Mouse (Mus musculus): ENCODE results near the gene Acbd6. TPM values are rescaled to one million over a fixed set of nuclear protein-coding genes. Genes with fewer than 3 reads are reported as not detected.

Acbd6 gene
- polyA plus RNA-seq, 1 experiment = 68.3 TPM

- Histone ChIP-seq H3K4me1 (ENCODE audit: control insufficient read depth, insufficient read depth, insufficient read length, low read length) (no peaks in the 10 kb centered on the region; the same call in 1 of the 2 replicates), H3K4me3 (ENCODE audit: insufficient read depth, low read depth, low read length) (no peak overlapping the region), H3K27ac (replicated peaks; ENCODE audit: low read depth, low read length) (no peak overlapping the region)
Measured at GRCm38 (mm10) chr1:155715366-155715765, 157.4 kb downstream of the Acbd6 start.

- Histone ChIP-seq H3K27ac (replicated peaks; ENCODE audit: low read depth, low read length) (no peak overlapping the region), H3K4me1 (ENCODE audit: control insufficient read depth, insufficient read depth, insufficient read length, low read length) (no peaks in the 10 kb centered on the region; the same call in 1 of the 2 replicates), H3K4me3 (ENCODE audit: insufficient read depth, low read depth, low read length) (no peak overlapping the region)
Measured at GRCm38 (mm10) chr1:155717301-155717700, 159.4 kb downstream of the Acbd6 start.

- no peak overlapping the region for H3K4me3 ChIP-seq (ENCODE audit: insufficient read depth, low read depth, low read length)
- H3K27ac ChIP-seq (replicated peaks; ENCODE audit: low read depth, low read length) = no peak overlapping the region
- H3K4me1 ChIP-seq (ENCODE audit: control insufficient read depth, insufficient read depth, insufficient read length, low read length) = no peaks in the 10 kb centered on the region
Measured at GRCm38 (mm10) chr1:155718851-155719250, 160.9 kb downstream of the Acbd6 start.

GRCm38 (mm10) chr1:155720006-155720405 lies 162.1 kb downstream of the Acbd6 start:
- no peak overlapping the region for H3K4me3 ChIP-seq (ENCODE audit: insufficient read depth, low read depth, low read length)
- no peak overlapping the region for H3K27ac ChIP-seq (replicated peaks; ENCODE audit: low read depth, low read length)
- no peaks in the 10 kb centered on the region for H3K4me1 ChIP-seq (ENCODE audit: control insufficient read depth, insufficient read depth, insufficient read length, low read length)

GRCm38 (mm10) chr1:155721443-155721842 lies 163.5 kb downstream of the Acbd6 start:
- no peak overlapping the region for H3K4me3 ChIP-seq (ENCODE audit: insufficient read depth, low read depth, low read length)
- no peak overlapping the region for H3K27ac ChIP-seq (replicated peaks; ENCODE audit: low read depth, low read length)

GRCm38 (mm10) chr1:155722185-155722584 lies 164.3 kb downstream of the Acbd6 start:
- no peak overlapping the region for H3K4me3 ChIP-seq (ENCODE audit: insufficient read depth, low read depth, low read length)

More at GRCm38 (mm10) chr1:155721443-155721842, 163.5 kb downstream of the Acbd6 start:
- H3K4me1 ChIP-seq (ENCODE audit: control insufficient read depth, insufficient read depth, insufficient read length, low read length) = no peaks in the 10 kb centered on the region

GRCm38 (mm10) chr1:155724301-155724700 lies 166.4 kb downstream of the Acbd6 start:
- Histone ChIP-seq H3K4me3 (ENCODE audit: insufficient read depth, low read depth, low read length) (no peak overlapping the region), H3K27ac (replicated peaks; ENCODE audit: low read depth, low read length) (no peak overlapping the region), H3K4me1 (ENCODE audit: control insufficient read depth, insufficient read depth, insufficient read length, low read length) (no peaks in the 10 kb centered on the region)

More at GRCm38 (mm10) chr1:155722185-155722584, 164.3 kb downstream of the Acbd6 start:
- H3K4me1 ChIP-seq (ENCODE audit: control insufficient read depth, insufficient read depth, insufficient read length, low read length) = no peaks in the 10 kb centered on the region
- no peak overlapping the region for H3K27ac ChIP-seq (replicated peaks; ENCODE audit: low read depth, low read length)

GRCm38 (mm10) chr1:155725876-155726275 lies 168.0 kb downstream of the Acbd6 start:
- Histone ChIP-seq H3K4me1 (ENCODE audit: control insufficient read depth, insufficient read depth, insufficient read length, low read length) (no peaks in the 10 kb centered on the region), H3K4me3 (ENCODE audit: insufficient read depth, low read depth, low read length) (no peak overlapping the region), H3K27ac (replicated peaks; ENCODE audit: low read depth, low read length) (no peak overlapping the region)

GRCm38 (mm10) chr1:155727830-155728229 lies 169.9 kb downstream of the Acbd6 start:
- Histone ChIP-seq H3K4me1 (ENCODE audit: control insufficient read depth, insufficient read depth, insufficient read length, low read length) (no peaks in the 10 kb centered on the region), H3K4me3 (ENCODE audit: insufficient read depth, low read depth, low read length) (no peak overlapping the region), H3K27ac (replicated peaks; ENCODE audit: low read depth, low read length) (no peak overlapping the region)

- Histone ChIP-seq H3K4me3 (ENCODE audit: insufficient read depth, low read depth, low read length) (no peak overlapping the region), H3K4me1 (ENCODE audit: control insufficient read depth, insufficient read depth, insufficient read length, low read length) (no peaks in the 10 kb centered on the region), H3K27ac (replicated peaks; ENCODE audit: low read depth, low read length) (no peak overlapping the region)
Measured at GRCm38 (mm10) chr1:155729113-155729795, 171.3 kb downstream of the Acbd6 start.

- Histone ChIP-seq H3K4me3 (ENCODE audit: insufficient read depth, low read depth, low read length) (no peak overlapping the region), H3K27ac (replicated peaks; ENCODE audit: low read depth, low read length) (no peak overlapping the region), H3K4me1 (ENCODE audit: control insufficient read depth, insufficient read depth, insufficient read length, low read length) (no peaks in the 10 kb centered on the region)
Measured at GRCm38 (mm10) chr1:155731156-155731555, 173.2 kb downstream of the Acbd6 start.

- no peak overlapping the region for H3K27ac ChIP-seq (replicated peaks; ENCODE audit: low read depth, low read length)
- no peak overlapping the region for H3K4me3 ChIP-seq (ENCODE audit: insufficient read depth, low read depth, low read length)
- H3K4me1 ChIP-seq (ENCODE audit: control insufficient read depth, insufficient read depth, insufficient read length, low read length) = peaks cover 3% of the 10 kb centered on the region; the same call in 1 of the 2 replicates
Measured at GRCm38 (mm10) chr1:155736096-155736825, 178.3 kb downstream of the Acbd6 start.

GRCm38 (mm10) chr1:155737017-155737808 lies 179.3 kb downstream of the Acbd6 start:
- no peak overlapping the region for H3K4me3 ChIP-seq (ENCODE audit: insufficient read depth, low read depth, low read length)
- peaks cover 3% of the 10 kb centered on the region; the same call in 1 of the 2 replicates for H3K4me1 ChIP-seq (ENCODE audit: control insufficient read depth, insufficient read depth, insufficient read length, low read length)

GRCm38 (mm10) chr1:155737809-155738383 lies 180.0 kb downstream of the Acbd6 start:
- peaks cover 6% of the 10 kb centered on the region for H3K4me1 ChIP-seq (ENCODE audit: control insufficient read depth, insufficient read depth, insufficient read length, low read length)
- no peak overlapping the region for H3K4me3 ChIP-seq (ENCODE audit: insufficient read depth, low read depth, low read length)
- H3K27ac ChIP-seq (replicated peaks; ENCODE audit: low read depth, low read length) = no peak overlapping the region

More at GRCm38 (mm10) chr1:155737017-155737808, 179.3 kb downstream of the Acbd6 start:
- H3K27ac ChIP-seq (replicated peaks; ENCODE audit: low read depth, low read length) = no peak overlapping the region

All from brown adipose tissue, adult 24 weeks (tissue).